Mouse (Mus musculus) lung, postnatal 4 days (tissue): ENCODE results near the gene Gbp10.
A peak's percentile ranks its signal among the peaks of the same experiment; 100 is the strongest.
"Not testable (repeated sequence)": the region's sequence is repeated elsewhere in the genome, so short reads cannot be mapped to it uniquely, and the experiment has no call there.

Experiments
- DNase-seq, 2 experiments: peaks; one replicate each; pipeline ENCODE4 v3.0.0; 2021

Gbp10 gene

DNA sequence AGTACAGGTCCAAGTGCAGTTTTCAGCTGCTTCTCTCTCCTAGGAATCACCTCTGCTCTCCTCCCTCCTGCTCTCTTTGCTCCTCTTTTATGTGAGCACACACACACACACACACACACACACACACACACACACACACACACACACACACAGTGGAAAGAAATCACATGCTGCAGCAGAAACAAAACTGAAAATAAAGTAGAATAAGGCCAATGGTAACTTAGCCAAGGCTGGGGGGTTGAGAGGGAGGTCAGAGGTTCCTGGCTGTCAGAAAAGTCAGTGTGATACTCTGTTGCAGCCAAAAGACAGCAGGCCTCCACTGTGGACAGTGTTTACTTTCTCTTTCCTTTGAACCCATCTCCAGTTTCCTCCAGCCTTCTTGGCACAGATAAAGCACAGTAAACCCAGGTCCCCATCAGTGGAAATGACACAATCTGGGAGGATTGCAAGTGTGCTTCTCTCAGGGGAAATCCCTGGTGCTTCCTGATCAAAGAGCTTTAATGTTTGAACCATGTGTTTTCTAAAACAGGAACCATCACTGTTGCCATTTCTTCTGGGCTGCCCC, at the start of gene Gbp10:
Gene Gbp10 (minus strand): TSS at position 51 of the 565 bp plus-strand sequence.
- DNase-seq: peak; percentile 14 to 47

DNA sequence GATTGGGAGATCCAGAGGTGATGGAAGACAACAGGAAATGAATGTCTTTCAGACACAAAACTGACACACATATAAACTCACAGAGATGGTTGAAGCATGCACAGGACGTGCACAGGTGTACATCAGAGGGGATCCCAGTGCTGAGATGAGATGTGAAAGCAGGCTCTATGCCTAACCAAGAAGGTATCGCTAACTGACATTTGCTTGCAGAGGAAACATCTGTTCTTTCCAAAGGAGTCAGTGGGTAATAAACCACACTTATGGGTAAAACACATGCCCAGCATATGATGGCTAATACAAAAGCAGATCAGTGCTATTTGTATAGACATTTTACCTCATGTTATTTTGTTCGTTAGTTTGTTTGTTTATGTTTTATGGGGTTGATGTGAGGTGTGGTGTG, 21.3 kb upstream of the Gbp10 start:
- DNase-seq: not testable (repeated sequence)

DNA sequence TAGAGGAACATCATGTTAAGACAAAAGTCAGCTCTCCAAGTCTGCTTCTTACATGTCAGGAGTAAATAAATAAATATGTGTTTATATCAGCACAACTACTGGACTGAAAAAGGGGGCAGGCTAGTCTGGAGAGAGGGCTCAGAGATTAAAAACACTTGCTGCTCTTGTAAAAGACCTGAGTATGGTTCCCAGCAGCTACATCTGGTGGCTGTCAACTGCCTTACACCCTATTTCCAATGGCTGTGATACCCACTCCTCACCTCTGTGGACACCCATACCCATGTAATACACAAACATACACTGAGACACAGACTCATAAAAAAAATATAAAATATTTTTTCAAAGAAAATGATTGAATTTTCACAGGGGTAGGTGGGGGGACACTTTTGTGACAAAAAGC, 13.2 kb upstream of the Gbp10 start:
- no peak for DNase-seq

DNA sequence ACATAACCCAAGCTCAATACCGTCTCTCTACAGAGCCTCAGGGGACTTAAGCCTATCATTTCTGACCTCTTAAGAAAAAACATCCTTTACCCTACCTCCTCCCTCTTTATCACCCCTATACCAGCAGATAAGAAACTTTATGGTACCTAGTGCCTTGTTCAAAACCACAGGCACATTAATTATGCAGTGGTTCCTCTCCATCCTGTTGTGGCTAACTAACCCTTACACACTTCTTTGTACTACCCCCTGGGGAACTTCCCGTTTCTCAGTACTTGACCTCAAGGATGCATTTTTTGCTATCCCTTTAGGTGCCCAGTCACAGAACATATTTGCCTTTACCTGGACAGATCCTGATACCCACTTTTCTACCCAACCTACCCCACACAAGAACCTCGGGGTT, 5.4 kb upstream of the Gbp10 start:
- DNase-seq: not testable (repeated sequence)

- peak; percentile 4 to 48 for DNase-seq
Observed at GRCm38 (mm10) chr5:105240982-105241381, 1.6 kb upstream of the Gbp10 start.

GRCm38 (mm10) chr5:105238402-105238801, 931 bp downstream of the Gbp10 start:
- not testable (repeated sequence) for DNase-seq

DNA sequence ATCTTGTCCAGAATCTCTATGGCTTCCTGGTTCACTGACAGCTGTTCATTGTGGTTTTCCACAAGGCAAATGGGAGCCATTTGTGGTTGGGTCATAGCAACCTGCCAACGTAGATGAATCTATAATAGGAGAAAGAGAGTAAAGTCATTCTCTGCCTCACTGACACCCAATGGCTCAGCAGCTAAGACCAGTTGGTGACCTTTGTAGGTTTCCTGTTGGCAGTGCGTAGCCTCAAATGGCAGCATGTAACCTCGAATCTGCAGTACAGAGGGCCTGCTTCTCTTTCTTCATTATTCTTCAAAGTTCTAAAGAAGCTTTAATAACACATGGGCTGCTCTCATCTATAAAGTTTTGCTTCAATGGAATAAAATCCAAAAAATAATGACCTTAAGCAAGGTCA, 3.3 kb downstream of the Gbp10 start:
- DNase-seq: not testable (repeated sequence)

DNA sequence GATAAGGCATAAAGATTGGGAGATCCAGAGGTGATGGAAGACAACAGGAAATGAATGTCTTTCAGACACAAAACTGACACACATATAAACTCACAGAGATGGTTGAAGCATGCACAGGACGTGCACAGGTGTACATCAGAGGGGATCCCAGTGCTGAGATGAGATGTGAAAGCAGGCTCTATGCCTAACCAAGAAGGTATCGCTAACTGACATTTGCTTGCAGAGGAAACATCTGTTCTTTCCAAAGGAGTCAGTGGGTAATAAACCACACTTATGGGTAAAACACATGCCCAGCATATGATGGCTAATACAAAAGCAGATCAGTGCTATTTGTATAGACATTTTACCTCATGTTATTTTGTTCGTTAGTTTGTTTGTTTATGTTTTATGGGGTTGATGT, 30.4 kb downstream of the Gbp10 start:
- not testable (repeated sequence) for DNase-seq

- DNase-seq: not testable (repeated sequence)
Observed at GRCm38 (mm10) chr5:105200791-105201355, 38.5 kb downstream of the Gbp10 start.

GRCm38 (mm10) chr5:105199149-105199548, 40.2 kb downstream of the Gbp10 start:
- not testable (repeated sequence) for DNase-seq

DNA sequence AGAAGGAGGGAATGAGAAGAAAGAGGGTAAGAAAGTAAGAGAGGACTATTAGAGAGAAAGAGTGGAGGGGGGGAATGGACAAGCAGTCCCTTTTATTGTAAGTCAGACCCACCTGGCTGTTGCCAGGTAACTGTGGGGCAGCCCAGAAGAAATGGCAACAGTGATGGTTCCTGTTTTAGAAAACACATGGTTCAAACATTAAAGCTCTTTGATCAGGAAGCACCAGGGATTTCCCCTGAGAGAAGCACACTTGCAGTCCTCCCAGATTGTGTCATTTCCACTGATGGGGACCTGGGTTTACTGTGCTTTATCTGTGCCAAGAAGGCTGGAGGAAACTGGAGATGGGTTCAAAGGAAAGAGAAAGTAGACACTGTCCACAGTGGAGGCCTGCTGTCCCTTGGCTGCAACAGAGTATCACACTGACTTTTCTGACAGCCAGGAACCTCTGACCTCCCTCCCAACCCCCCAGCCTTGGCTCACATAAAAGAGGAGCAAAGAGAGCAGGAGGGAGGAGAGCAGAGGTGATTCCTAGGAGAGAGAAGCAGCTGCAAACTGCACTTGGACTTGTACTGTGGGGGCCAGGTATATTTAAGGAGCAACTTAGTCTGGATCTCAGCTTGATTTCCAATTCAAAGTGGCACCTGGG, 41.3 kb downstream of the Gbp10 start:
- DNase-seq: peak in 1 of 2 experiments; percentile 19

- peak in 1 of 2 experiments; percentile 17 for DNase-seq
Observed at GRCm38 (mm10) chr5:105196308-105196707, 43.0 kb downstream of the Gbp10 start.

DNA sequence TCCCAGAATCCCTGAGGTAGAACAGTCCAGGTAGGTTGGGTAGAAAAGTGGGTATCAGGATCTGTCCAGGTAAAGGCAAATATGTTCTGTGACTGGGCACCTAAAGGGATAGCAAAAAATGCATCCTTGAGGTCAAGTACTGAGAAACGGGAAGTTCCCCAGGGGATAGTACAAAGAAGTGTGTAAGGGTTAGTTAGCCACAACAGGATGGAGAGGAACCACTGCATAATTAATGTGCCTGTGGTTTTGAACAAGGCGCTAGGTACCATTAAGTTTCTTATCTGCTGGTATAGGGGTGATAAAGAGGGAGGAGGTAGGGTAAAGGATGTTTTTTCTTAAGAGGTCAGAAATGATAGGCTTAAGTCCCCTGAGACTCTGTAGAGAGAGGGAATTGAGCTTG, 46.8 kb downstream of the Gbp10 start:
- DNase-seq: not testable (repeated sequence)

- no peak for DNase-seq
Observed at GRCm38 (mm10) chr5:105181446-105181845, 57.9 kb downstream of the Gbp10 start.
